Mouse (Mus musculus): ENCODE results near the gene Mtus2.

- TF ChIP-seq EP300 (IDR thresholded peaks at IDR 0.05) (no peak), CTCF (IDR thresholded peaks at IDR 0.05) (no peak)
These were observed 276.6 kb downstream of the Mtus2 start for GRCm38 (mm10) chr5:148233714-148234113.
